Mouse (Mus musculus) urinary bladder, postnatal 4 days (tissue): ENCODE results near the gene Agtrap.
"Not testable (repeated sequence)": the region's sequence is repeated elsewhere in the genome, so short reads cannot be mapped to it uniquely, and the experiment has no call there.

Experiments
- DNase-seq, 2 experiments: peaks; one replicate each; pipeline ENCODE4 v3.0.0; 2021 to 2022; ENCODE audit warnings: low spot score in 2 of 2

The Agtrap gene

DNA sequence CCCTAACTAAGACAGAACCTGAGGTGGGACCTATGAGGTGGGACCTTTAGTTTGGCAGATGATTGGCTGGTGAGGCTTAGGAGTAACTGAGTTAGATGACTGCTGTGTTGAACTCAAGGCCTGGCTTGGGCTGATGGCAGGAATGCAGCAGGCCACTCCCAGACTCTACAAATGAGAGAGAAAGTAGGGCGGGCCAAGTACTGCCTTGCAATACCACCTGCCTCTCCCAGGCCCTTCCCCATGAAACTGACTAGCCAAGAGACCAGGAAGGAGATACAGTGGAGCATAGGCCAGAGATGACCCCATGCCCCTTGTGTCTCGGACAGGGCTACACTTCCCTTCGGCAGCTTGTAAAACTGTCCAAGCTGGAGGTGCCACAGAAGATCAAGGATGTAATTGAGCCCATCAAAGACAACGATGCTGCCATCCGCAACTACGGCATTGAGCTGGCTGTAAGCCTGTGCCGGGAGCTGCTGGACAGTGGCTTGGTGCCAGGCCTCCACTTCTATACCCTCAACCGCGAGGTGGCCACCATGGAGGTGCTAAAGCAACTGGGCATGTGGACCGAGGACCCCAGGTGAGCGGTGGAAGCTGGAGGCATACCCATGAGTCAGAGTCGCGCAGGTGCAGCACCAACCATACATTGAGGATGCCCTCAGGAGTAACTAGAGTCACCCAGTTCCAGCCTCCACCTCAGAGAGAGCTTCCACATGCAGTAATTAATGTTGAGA lies 36.6 kb downstream of the Agtrap start:
- DNase-seq = no peak

DNA sequence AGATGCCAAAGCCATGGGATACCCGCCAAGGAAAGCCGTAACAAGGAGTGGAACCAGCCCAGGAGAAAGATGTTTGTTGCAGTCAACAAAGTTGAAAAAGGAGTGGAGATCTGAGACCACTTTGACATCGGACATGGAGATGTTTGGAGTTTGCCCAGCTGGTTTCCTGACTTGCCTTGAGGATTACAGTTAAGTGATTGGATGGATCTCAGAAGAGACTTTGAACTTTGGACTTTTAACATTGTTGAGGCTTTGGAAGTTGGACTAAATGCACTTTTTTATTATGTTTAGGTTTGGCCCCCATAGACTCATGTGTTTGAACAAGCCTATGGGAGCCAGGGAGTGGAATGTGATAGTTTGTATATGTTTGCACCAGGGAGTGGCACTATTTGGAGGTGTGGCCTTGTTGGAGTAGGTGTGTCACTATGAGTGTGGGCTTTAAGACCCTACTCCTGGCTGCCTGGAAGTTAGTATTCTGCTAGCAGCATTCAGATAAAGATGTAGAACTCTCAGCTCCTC lies 37.4 kb downstream of the Agtrap start:
- DNase-seq = not testable (repeated sequence)

DNA sequence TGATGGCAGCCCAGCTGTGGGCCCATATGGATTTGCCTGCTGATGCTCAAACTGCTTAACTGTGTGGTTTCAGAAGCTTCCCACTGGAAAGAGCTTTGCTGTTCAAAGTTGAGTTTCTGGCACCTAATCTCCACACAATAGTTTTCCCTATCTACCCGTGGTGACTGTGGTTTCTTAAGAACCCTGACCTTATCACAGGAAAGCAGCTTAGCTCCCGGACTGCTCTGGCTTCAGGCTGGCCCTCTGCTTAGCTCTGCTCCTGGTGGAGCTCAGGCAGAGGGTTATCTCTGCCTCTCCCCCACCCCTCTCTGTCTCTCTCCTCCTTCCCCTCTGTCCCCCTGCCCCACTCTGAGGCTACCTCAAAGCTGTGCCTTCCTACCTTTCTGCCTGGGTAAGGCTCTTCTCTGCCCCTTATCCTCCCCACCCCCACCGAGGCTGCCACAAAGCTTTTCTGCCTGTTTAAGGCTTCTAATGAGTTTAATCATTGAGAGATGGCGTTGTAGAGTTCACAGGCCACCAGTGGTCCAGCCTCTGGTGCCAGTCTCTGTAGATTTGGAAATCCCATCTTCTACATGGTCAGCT lies 41.3 kb downstream of the Agtrap start:
- DNase-seq = no peak

DNA sequence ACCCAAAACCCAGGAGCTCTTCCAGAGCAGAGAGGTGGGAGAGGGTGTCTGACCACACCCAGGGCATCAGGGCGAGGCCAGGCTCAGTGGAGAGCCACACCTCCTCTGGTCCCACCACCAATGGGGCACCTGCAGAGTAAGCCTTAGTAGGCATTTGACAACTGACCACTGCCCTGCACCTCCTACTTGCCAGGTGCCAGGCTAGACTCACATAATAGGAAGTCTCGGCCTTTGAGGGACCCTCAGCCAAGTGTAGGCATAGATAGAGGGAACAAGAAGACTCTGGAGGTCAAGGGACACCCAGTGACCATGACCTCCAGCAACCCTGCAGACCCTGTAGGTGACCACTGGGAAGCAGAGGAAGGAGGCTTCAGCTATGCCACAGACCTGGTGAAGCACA lies 43.7 kb downstream of the Agtrap start:
- no peak for DNase-seq

DNA sequence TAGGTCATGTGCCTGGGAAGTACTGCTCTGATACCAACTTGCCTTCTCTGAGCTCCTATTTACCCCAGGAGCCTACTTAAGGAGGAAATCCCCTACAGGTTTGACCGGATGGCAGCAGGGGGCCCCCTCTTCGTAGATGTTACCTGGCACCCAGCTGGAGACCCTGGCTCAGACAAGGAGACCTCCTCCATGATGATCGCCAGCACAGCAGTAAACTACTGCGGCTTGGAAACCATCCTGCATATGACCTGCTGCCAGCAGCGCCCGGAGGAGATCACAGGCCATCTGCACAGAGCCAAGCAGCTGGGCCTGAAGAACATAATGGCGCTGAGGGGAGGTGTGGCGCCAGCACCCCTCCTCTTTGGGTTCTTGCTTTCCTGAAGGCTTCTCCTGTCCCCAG lies 44.5 kb downstream of the Agtrap start:
- DNase-seq = not testable (repeated sequence)

DNA sequence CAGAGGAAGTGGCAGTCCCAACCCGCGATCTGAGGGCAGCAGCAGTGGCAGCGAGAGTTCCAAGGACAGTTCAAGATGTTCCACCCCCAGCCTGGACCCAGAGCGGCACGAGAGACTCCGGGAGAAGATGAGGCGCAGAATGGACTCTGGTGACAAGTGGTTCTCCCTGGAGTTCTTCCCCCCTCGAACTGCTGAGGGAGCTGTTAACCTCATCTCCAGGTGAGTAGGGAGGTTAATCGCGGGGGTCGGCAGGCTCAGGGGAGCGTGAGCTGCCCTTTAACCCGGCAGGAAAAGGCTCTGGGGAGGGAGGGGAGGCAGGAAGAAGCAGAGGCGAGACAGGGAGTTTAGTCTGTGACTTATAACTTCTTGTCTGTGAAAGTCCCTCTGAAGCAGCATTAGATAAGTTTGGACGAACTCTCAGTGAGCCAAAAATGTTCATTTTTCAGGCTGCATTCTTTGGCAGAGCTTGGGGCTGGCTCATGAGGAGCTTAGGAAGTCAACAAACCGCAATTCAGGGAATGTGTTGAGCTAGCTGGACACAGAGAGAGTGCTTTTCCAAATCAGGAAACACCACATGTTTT lies 46.1 kb downstream of the Agtrap start:
- DNase-seq = peak in 1 of 2 experiments; percentile 43

DNA sequence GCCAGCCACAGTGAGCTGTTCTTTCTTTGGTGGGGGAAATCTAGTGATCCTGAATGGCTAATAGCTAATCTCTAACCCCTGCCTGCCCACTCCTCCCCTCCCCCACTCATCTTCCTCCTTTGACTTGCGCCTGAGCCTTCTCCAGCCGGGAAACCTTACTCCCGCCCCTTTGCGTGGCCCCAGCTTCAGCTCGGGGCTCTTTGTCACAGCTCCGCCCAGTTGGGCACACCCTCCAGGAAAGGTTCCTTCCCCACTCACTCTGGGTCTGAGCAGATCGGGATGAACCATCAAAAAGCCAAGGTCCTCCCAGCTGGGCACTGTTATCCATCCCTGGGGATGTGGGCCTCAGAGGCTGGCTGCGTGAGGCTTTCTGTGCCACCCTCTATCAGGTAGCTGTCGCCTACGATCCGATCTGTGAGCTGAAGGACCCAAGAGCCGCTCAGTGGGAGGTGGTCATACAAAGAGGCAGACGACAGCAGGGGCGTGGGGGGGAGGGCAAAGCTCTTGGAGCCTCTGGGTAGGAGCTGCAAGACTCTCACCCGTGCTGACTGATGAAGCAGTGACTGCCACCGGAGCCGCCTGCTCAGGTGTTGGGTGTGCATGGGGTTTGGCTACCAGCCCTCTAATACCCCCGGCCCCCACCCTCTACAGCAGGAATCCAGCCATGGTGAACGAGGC lies 46.8 kb downstream of the Agtrap start:
- peak; percentile 75 to 77 for DNase-seq

DNA sequence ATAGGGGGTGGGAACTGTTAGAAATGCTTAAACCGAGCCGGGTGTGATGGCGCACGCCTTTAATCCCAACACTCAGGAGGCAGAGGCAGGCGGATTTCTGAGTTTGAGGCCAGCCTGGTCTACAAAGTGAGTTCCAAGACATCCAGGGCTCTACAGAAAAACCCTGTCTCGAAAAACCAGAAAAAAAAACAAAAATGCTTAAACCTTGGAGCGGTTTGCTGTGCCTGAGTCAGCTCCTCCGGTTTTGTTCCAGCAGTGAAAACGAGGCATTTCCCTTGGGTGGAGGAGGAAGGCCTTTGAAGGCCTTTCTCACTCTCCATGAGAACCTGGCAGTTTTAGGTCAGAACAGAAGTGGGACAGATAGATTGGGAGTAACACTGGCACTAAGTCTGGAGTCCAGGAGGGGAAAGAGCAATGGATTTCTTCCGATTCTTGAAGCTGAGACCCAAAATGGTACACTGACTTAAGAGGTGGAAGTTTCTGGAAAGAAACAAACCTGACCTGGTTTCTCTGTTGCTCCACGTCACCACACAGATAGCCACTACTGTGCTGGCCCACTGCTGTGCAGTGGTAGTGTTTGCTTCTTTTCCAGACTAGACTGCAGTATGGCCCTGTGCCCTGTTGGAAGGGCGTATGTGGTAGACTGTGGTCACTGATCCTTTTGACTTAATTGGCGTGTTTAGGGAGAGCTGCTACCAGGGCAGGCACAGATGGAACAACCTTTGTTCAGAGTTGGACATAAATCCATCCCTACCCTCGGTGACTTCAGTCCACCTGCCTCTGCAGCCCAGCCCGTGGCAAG lies 47.6 kb downstream of the Agtrap start:
- no peak for DNase-seq

DNA sequence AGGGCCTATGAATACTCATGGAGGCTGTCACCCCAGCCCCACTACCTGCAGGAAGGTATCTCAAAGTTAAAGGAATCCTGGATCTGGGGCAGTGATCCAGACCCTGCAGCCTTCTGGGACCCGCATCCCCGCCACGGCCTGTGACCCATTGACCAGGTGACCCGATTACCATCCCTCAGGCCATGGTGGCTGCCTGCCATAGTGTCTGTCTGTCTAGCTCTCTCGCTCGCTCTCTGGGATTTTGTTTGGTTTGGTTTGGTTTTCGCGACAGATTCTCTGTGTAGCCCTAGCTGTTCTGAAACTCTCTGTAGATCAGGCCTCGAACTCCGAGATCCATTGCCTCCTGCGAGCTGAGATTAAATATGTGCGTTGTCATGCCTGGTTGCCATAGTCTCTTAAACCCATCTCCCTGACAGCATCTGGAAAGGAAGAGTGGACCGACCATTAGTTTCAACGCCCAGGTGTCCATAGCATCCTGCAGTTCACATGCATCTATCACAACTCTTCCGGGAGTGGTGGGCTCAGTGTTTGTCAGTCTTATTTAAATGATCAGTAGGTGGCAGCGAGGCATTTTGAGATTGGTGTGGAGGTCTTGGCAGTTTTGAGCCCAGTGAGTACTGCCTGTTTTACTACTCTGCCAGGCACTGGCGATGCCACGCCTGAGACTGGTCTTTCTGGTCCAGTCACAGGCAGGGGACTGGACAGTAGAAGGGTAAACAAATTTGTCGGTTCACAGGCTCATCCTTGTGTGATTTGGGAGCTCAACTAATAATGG lies 48.4 kb downstream of the Agtrap start:
- no peak for DNase-seq

DNA sequence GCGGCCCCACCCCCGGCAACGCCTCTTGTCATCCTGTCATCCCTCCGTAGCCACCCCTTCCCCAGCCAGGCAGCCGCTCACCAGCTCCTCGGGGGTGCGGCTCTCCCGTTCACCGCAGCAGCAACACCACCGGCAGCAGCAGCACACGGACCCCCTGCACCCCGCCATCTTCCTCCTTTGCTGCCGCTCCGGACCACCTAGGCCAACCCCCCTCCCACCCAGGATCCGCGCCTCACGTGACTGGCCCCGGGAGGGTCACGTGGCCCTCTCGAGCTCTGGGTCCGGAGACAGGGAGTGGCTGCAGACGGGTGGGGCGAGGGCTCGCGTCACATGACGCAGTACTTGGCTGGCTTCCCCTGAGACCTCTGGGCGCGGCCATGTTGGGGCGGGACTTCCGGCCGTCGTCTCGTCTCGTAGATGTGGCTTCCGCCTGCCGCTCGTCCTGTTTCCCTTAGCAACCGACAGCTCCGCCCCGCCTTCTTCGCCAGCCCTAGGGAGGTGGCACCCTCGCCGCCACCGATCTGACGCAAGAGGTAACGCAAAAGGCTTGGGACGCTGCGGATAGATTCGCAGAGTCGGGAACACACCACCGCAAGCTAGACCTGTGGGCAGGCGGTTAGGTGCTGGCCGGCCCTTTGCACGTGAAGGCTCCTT lies 49.1 kb downstream of the Agtrap start, which contains the start of the genes Clcn6 and Mthfr:
Gene Clcn6, minus strand, starts transcription at position 222 of the 654 bp plus-strand sequence.
Gene Mthfr, plus strand, starts transcription at position 478 of the 654 bp plus-strand sequence.
- peak; percentile 99 to 100 for DNase-seq

DNA sequence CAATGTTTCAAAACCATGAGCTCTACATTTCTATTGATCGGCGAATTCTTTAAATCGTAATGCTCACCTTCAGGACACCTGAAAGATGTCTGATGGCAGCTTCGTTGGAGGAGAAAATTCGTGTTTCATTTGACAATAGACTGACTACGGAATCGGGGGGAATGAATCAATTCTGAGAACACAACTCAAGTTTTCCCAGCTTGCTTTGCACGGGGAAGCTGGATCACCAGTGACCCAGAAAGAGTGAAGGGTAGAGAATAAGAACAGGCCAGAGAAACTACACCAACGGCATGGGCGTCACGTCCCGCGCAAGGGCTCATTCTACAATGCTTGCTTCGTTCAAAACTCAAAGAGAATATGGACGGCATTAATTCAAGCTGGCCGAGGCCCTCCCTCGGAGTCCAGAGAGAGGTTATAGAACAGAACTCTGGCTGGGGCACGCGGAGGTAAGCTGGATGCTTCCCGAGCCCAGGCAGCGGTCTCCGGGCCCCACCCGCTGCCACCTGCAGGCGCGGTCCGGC lies 49.7 kb downstream of the Agtrap start:
- DNase-seq = no peak

DNA sequence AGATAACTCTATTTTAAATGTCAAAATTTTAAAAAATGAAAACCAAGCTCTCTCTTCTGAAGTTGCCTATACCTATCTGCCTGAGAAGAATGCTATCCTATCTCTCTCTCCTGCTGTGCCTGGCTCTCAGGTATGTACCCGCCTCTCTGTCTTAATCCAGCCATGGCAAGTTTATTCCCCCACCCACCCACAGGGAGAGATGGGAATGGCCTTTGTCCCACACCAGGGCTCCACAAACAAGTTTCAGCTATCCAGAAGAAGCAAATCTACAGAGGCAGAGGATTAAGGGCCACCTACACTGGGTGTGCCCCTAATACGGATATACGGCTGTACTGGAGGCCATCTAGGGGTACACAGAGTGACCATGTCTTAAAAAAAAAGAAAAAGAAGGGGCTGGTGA lies 52.4 kb downstream of the Agtrap start:
- DNase-seq = no peak

DNA sequence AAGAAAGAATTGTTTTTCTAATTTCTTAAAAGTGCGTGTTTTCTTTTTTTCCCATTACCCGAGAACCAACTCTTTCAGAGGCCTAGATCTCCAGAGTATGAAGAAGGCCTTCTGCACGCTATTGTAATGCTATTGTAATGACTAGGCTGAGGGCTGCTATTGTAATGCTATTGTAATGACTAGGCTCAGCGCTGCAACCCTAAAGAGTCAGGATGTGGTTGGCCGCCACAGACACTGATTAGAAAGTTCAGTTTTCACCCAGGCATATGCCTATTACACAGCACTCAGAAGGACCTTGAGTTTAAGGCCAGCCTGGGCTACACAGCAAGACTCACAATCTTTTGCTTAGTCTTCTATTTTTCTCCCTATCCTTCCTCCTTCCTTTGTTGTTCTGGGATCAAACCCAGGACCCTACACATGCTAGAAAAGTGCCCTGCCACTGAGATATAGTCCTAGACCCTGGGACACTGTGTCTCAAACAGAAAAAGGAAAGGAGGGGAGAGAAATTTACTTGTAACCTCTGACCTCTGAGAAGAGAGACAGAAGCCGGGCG lies 53.9 kb downstream of the Agtrap start:
- DNase-seq = no peak

DNA sequence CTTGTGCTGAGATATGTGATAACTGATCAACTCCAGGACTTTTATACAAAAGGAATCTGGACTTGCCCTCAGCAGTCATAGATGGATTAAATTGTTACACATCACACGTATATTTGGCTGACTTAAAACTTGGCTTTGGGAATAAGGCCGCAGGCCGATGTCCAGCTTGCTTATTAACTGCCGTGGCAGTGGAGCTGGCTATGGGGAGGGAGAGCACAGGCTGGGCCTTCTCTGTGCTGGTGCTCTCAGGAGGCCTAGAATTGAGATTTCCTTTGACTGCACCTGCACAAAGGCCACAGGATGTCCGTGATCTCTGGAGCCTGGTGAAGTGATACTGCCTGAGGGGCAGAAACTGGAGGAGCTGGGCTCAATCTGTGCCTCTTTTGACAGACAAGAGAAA lies 57.3 kb downstream of the Agtrap start:
- no peak for DNase-seq

DNA sequence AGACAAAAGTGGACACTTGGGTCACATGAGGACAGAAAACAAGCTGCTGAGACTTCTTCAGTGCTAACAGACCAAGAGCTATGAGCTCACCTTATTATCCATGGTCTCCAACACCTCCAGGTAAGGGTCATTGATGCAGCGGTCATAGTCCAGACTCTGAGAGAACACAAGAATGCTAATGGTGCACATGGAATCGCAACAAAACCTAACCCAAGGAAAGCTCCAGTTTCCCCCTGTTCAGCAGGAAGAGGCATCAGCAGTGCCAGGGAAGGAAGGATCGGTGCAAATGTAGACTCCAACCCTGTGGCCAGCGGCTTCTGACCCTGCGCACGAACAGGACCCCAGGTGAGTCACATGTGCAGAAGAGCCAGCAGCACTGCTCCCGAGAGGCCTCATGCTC lies 58.5 kb downstream of the Agtrap start:
- DNase-seq = no peak
